Mouse (Mus musculus): ENCODE measurements around the gene Serpinb6b. TPM values are rescaled to one million over a fixed set of nuclear protein-coding genes. Genes with fewer than 3 reads are reported as not detected.

Serpinb6b gene
- total and polyA plus RNA-seq, 3 experiments = 11.9 to 41.2 (median 38.9) TPM

DNA sequence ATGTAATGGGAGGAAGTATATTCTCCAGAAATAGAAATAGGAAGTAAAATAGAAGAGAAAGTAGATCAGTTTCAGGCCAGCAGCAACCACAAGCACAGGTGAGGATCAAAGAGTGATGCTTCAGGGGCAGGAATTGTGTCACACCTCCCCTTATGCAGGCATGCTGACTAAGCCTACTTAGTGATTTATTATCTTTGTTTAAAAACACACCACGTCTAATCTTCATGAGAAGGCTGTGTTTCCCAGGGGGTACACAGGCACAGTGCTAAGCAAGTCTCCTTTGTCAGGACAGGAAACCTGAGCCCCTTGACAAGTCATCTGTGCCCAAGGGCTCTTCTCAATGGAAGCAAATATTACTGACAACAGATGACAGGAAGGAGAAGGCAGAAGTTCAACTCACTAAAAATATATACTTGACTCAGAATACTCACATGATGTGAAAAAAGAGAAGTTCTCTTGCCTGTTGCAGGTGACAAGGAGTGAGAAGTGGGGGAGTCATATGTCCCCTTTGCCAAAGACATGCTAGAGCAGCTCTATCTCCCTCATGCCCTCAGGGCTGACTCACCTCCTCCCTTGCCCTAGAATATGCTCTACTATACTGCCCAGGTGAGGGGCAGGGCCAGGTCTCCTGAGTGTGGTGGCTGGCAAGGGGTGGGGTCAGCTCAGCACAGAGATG lies 30.2 kb upstream of the Serpinb6b start:
- no peak overlapping the region; the same call in 1 of the 2 replicates for H3K27ac ChIP-seq (ENCODE audit: insufficient read depth, low read depth)
- TF ChIP-seq USF2 (conservative IDR thresholded peaks at IDR 0.05; ENCODE audit: low read depth, low read length) = no peak
- TF ChIP-seq SMC3 (IDR thresholded peaks at IDR 0.05; ENCODE audit: low read depth, low read length) = peak; percentile 3; the same call in 1 of the 2 replicates
- no peak for TF ChIP-seq RCOR1 (conservative IDR thresholded peaks at IDR 0.05; ENCODE audit: low read depth, low read length)
- TF ChIP-seq JUN (IDR thresholded peaks at IDR 0.05; ENCODE audit: insufficient read depth, low read depth, low read length) = peak; percentile 53; the same call in 1 of the 2 replicates
- TF ChIP-seq CTCF (conservative IDR thresholded peaks at IDR 0.05 in 1 of 2, IDR thresholded peaks at IDR 0.05 in 1 of 2; ENCODE audit: low read depth in 2 of 2, low read length in 2 of 2) = no peak
- TF ChIP-seq KAT2A (IDR thresholded peaks at IDR 0.05; ENCODE audit: insufficient replicate concordance, low read length) = no peak
- TF ChIP-seq GABPA (IDR thresholded peaks at IDR 0.05; ENCODE audit: insufficient replicate concordance, low read depth, low read length) = no peak
- no peak for TF ChIP-seq E2F4 (IDR thresholded peaks at IDR 0.05; ENCODE audit: insufficient replicate concordance, low read depth, low read length)
- no peak for TF ChIP-seq PAX5 (IDR thresholded peaks at IDR 0.05; ENCODE audit: low read length)
- peak; percentile 43; the same call in 1 of the 2 replicates for TF ChIP-seq MAFK (IDR thresholded peaks at IDR 0.05; ENCODE audit: insufficient replicate concordance, low read length)
- peak; percentile 95 for TF ChIP-seq BHLHE40 (IDR thresholded peaks at IDR 0.05; ENCODE audit: low read depth, low read length)
- no peak for TF ChIP-seq CHD1 (IDR thresholded peaks at IDR 0.05; ENCODE audit: low read depth, low read length)
- no peak for TF ChIP-seq TBP (conservative IDR thresholded peaks at IDR 0.05; ENCODE audit: low read depth, low read length)
- TF ChIP-seq ZMIZ1 (IDR thresholded peaks at IDR 0.05; ENCODE audit: low read depth, low read length) = no peak
- peak; percentile 69 for TF ChIP-seq JUND (conservative IDR thresholded peaks at IDR 0.05; ENCODE audit: low read depth, low read length)
- TF ChIP-seq TCF12 (IDR thresholded peaks at IDR 0.05; ENCODE audit: low read depth, low read length) = no peak; the same call in 1 of the 2 replicates
- TF ChIP-seq MAX (IDR thresholded peaks at IDR 0.05; ENCODE audit: low read length) = 0 out of 2 replicates have a peak, but pooled peaks have one; percentile 12
- no peak for TF ChIP-seq CHD2 (IDR thresholded peaks at IDR 0.05; ENCODE audit: low read length)
- no peak for TF ChIP-seq ZC3H11A (IDR thresholded peaks at IDR 0.05; ENCODE audit: low read depth, low read length)
- no peak for TF ChIP-seq ELF1 (IDR thresholded peaks at IDR 0.05; ENCODE audit: low read depth, low read length)
- no peak for TF ChIP-seq NRF1 (IDR thresholded peaks at IDR 0.05; ENCODE audit: low read depth, low read length)
- TF ChIP-seq ZNF384 (IDR thresholded peaks at IDR 0.05; ENCODE audit: low read depth, low read length) = no peak
- TF ChIP-seq UBTF (IDR thresholded peaks at IDR 0.05; ENCODE audit: low read depth, low read length) = no peak
- peak; percentile 52; the same call in 1 of the 2 replicates for TF ChIP-seq SIN3A (IDR thresholded peaks at IDR 0.05; ENCODE audit: low read length)
- no peak for TF ChIP-seq MAZ (IDR thresholded peaks at IDR 0.05; ENCODE audit: low read depth, low read length)
- TF ChIP-seq IRF4 (IDR thresholded peaks at IDR 0.05; ENCODE audit: low read depth, low read length) = peak; percentile 28
- TF ChIP-seq MEF2A (IDR thresholded peaks at IDR 0.05; ENCODE audit: borderline replicate concordance, low read depth, low read length) = peak; percentile 89
- TF ChIP-seq HCFC1 (IDR thresholded peaks at IDR 0.05; ENCODE audit: low read depth, low read length) = no peak
- TF ChIP-seq RAD21 (IDR thresholded peaks at IDR 0.05; ENCODE audit: low read depth, low read length) = no peak
- TF ChIP-seq POLR2AphosphoS2 (IDR thresholded peaks at IDR 0.05; ENCODE audit: low read depth, low read length) = no peak
- no peak for TF ChIP-seq NELFE (IDR thresholded peaks at IDR 0.05; ENCODE audit: low read depth, low read length)
- TF ChIP-seq POLR2A (IDR thresholded peaks at IDR 0.05; ENCODE audit: low read depth, low read length) = no peak
- TF ChIP-seq ZKSCAN1 (IDR thresholded peaks at IDR 0.05; ENCODE audit: borderline replicate concordance, low read depth, low read length) = no peak
- TF ChIP-seq USF1 (IDR thresholded peaks at IDR 0.05; ENCODE audit: low read depth, low read length) = no peak
- no peak for TF ChIP-seq MXI1 (IDR thresholded peaks at IDR 0.05; ENCODE audit: low read depth, low read length)
- peak; percentile 94 for TF ChIP-seq ETS1 (conservative IDR thresholded peaks at IDR 0.05; ENCODE audit: low read depth, low read length)
- TF ChIP-seq MYC (IDR thresholded peaks at IDR 0.05; ENCODE audit: low read depth, low read length) = no peak
- peak; percentile 82 for TF ChIP-seq EP300 (IDR thresholded peaks at IDR 0.05; ENCODE audit: low read length)
- in situ Hi-C loops (cut with MboI; ENCODE audit: low pct_ligation_motif_present, low pct_unique_long_range_greater_than_20kb, low sequenced_read_pairs) = no loop called here

More for the DNA sequence above, 30.2 kb upstream of the Serpinb6b start:
- 0 out of 2 replicates have a peak overlapping the region, but pooled peaks have one; percentile 11 for H3K4me2 ChIP-seq (ENCODE audit: insufficient read depth, low read depth, poor library complexity, severe bottlenecking)
- peak; percentile 88 for DNase-seq (ENCODE audit: extremely low read depth)
- peak overlapping the region in 1 of 3 experiments; percentile 5 for H3K4me3 ChIP-seq (replicated peaks in 1 of 3; ENCODE audit: low read depth in 2 of 3, low read length in 2 of 3, poor library complexity in 1 of 3)
- no peaks in the 10 kb centered on the region for H3K36me3 ChIP-seq (replicated peaks in 1 of 2; ENCODE audit: control insufficient read depth in 1 of 2, insufficient read depth in 1 of 2, low read length in 1 of 2)
- H3K9ac ChIP-seq (ENCODE audit: insufficient read depth, low read depth) = no peak overlapping the region
- no peaks in the 10 kb centered on the region for H3K79me2 ChIP-seq (replicated peaks; ENCODE audit: control insufficient read depth, extremely low read depth, insufficient read depth, poor library complexity, severe bottlenecking)
- peaks cover 7 to 39% of the 10 kb centered on the region in 2 experiments for H3K4me1 ChIP-seq (ENCODE audit: control insufficient read depth in 1 of 2, insufficient read depth in 2 of 2)
- H3K9me3 ChIP-seq (replicated peaks; ENCODE audit: low read length) = no peaks in the 10 kb centered on the region
- dilution Hi-C loops (cut with MboI; ENCODE audit: extremely low pct_ligation_motif_present, extremely low pct_unique_long_range_greater_than_20kb, low sequenced_read_pairs) = no loop called here
- no peaks in the 10 kb centered on the region for H3K27me3 ChIP-seq (replicated peaks)

Measured in CH12.LX (cell line).